Mouse (Mus musculus) midbrain, embryonic 11.5 days (tissue): ENCODE measurements around the gene Fbxo47. TPM values are rescaled to one million over a fixed set of nuclear protein-coding genes. Genes with fewer than 3 reads are reported as not detected.
A peak's percentile ranks its signal among the peaks of the same experiment; 100 is the strongest.

Experiments used
- ATAC-seq: fragments of 200-750 bp; cut with Nextera tagmentation; 2 replicates; pipeline ENCODE4 v1.8.0; 2017; ENCODE audit warnings: moderate TSS enrichment, moderate library complexity; ENCODE audit not compliant: low FRiP score
- DNase-seq: peaks from one replicate; pipeline ENCODE4 v3.0.0; 2015; ENCODE audit warnings: low spot score; ENCODE audit errors: missing footprints
- H3K27ac ChIP-seq: fragments of 300-500 bp; sonication (generic); 2 replicates; pipeline ENCODE4 v1.5.1; 2014; ENCODE audit warnings: low read depth, low read length
- H3K27me3 ChIP-seq: fragments of 300-500 bp; sonication (generic); 2 replicates; pipeline ENCODE4 v1.6.1; 2014; ENCODE audit warnings: mild to moderate bottlenecking, low read length, moderate library complexity, mixed read lengths; ENCODE audit not compliant: control insufficient read depth, insufficient read depth
- H3K36me3 ChIP-seq: fragments of 300-500 bp; sonication (generic); 2 replicates; pipeline ENCODE4 v1.6.1; 2014; ENCODE audit warnings: mild to moderate bottlenecking, low read length, moderate library complexity, mixed read lengths; ENCODE audit not compliant: control insufficient read depth, insufficient read depth
- H3K4me1 ChIP-seq: fragments of 300-500 bp; sonication (generic); 2 replicates; pipeline ENCODE4 v1.6.1; 2014; ENCODE audit warnings: low read length; ENCODE audit not compliant: control insufficient read depth, insufficient read depth
- H3K4me2 ChIP-seq: fragments of 300-500 bp; sonication (generic); 2 replicates; pipeline ENCODE4 v1.6.1; 2014; ENCODE audit warnings: mild to moderate bottlenecking, moderate library complexity
- H3K4me3 ChIP-seq: fragments of 300-500 bp; sonication (generic); 2 replicates; pipeline ENCODE4 v1.5.1; 2014; ENCODE audit warnings: low read depth, low read length
- H3K9ac ChIP-seq: fragments of 300-500 bp; sonication (generic); 2 replicates; pipeline ENCODE4 v1.6.1; 2014; ENCODE audit warnings: low read length
- H3K9me3 ChIP-seq: fragments of 300-500 bp; sonication (generic); 2 replicates; pipeline ENCODE4 v1.6.1; 2016; ENCODE audit warnings: low read length; ENCODE audit not compliant: control insufficient read depth
- WGBS: fragments of 180-500 bp; shearing (Covaris S2); extraction: QIAGEN DNeasy Blood & Tissue Kit; methylation state at CpG from one replicate; pipeline ENCODE4 v1.1.7; 2014; 5-methylcytosine and 5-hydroxymethylcytosine counted together
- polyA plus RNA-seq: library from polyadenylated mRNA; unstranded; fragments of >200 nt; fragmentation: Nextera tagmentation; extraction: Ambion mirVana; gene quantifications from 2 replicates; pipeline ENCODE4 v1.2.1, GENCODE M21; 2014

The Fbxo47 gene
- polyA plus RNA-seq, 1 experiment from 2014 or later: 0.96 TPM

DNA sequence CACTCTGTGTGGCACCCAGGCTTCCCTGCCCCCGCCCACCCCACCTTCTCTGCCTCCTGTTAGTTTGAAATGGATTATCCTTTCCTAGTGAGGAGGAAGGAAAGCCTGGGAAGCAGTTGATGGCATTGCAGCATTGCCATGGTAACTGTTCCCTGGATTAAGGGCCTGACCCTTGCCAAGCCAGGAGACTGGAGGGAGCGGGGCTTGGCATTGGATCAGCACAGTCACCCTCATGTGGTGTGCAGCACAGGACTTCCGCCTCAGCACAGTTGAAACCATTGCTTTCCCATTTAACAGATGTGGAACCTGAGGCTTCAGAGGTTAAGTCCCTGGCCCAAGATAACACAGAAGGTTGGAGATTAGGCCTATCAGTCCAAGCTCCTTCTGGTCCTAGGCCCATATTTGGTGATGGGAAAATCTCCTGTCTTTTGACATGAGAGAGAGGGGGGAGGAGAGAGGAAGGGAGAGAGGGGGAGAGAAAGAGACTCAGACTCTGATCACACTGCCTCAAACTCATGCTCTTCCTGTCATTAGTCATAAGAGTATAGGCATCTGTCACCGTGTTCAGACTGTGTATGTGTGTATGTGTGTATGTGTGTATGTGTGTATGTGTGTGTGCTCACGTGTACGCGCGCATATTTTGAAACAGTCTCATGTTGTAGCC is 62.4 kb downstream of the Fbxo47 start:
- Histone ChIP-seq H3K27me3 (no peaks in the 10 kb centered on the region), H3K27ac (no peak overlapping the region), H3K9ac (no peak overlapping the region), H3K4me2 (no peak overlapping the region), H3K9me3 (no peaks in the 10 kb centered on the region), H3K4me3 (no peak overlapping the region), H3K36me3 (0 out of 2 replicates have a peak, but pooled peaks cover 3% of the 10 kb centered on the region), H3K4me1 (peaks cover 28% of the 10 kb centered on the region)
- ATAC-seq (no peak), DNase-seq (no peak)
- WGBS: 86% methylated on average over 8 of the region's 8 CpGs

DNA sequence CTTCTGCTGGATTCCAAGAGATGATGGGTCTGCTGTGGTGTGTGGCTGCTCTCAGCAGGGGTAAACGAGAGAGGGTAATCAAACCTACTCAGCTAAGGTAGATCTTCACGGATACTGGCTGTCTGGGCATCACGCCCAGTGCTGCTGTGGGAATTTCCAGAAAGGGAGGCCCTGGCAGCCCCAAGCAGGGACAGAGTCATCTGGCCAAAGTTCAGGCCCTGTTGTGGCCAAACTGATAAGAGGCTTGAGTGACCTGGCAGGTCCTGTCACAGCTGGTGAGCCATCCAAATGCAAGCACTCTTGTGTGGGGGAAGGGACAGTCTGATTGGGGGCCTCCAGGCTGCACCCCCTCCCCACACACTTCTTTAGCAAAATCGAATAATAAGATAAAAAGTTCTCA is 63.1 kb downstream of the Fbxo47 start:
- Histone ChIP-seq H3K9me3 (no peaks in the 10 kb centered on the region), H3K27ac (no peak overlapping the region), H3K4me2 (no peak overlapping the region), H3K9ac (no peak overlapping the region), H3K36me3 (0 out of 2 replicates have a peak, but pooled peaks cover 3% of the 10 kb centered on the region), H3K4me1 (peaks cover 32% of the 10 kb centered on the region), H3K4me3 (no peak overlapping the region), H3K27me3 (no peaks in the 10 kb centered on the region)
- WGBS: 65% methylated on average over 4 of the region's 4 CpGs
- no peak for DNase-seq
- no peak for ATAC-seq

- Histone ChIP-seq H3K4me2 (no peak overlapping the region), H3K27ac (no peak overlapping the region), H3K4me3 (no peak overlapping the region), H3K4me1 (peaks cover 40% of the 10 kb centered on the region), H3K36me3 (no peaks in the 10 kb centered on the region), H3K9me3 (no peaks in the 10 kb centered on the region), H3K9ac (no peak overlapping the region), H3K27me3 (no peaks in the 10 kb centered on the region)
- WGBS: 77% methylated on average over 5 of the region's 5 CpGs
- ATAC-seq (no peak), DNase-seq (no peak)
Observed at GRCm38 (mm10) chr11:97819923-97820322, 64.0 kb downstream of the Fbxo47 start.

DNA sequence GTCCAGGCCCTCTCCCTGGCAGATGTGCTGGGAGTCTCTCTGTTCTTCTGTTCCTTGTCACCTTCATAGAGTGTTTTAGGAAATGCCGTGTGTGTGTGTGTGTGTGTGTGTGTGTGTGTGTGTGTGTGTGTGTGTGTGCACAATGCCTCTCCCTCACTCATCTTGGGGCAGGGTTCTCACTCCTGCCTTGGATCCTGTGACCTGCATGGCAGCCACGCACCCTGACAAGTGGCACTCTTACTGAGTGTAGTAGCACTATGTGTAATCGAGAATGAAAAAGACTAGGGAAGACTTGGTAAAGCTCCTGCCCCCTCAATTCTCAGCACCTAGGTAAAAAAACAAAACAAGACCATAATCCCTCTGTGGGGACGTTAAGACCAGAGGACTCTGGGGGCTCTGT is 64.9 kb downstream of the Fbxo47 start:
- 42% methylated on average over 4 of the region's 4 CpGs for WGBS
- H3K27ac ChIP-seq: peak overlapping the region; percentile 80; the same call in 1 of the 2 replicates
- no peaks in the 10 kb centered on the region for H3K36me3 ChIP-seq
- H3K4me2 ChIP-seq: no peak overlapping the region
- no peaks in the 10 kb centered on the region for H3K9me3 ChIP-seq
- DNase-seq: peak; percentile 75
- H3K27me3 ChIP-seq: no peaks in the 10 kb centered on the region
- no peak for ATAC-seq
- H3K4me3 ChIP-seq: no peak overlapping the region
- H3K9ac ChIP-seq: peak overlapping the region; percentile 58
- H3K4me1 ChIP-seq: peaks cover 41% of the 10 kb centered on the region

DNA sequence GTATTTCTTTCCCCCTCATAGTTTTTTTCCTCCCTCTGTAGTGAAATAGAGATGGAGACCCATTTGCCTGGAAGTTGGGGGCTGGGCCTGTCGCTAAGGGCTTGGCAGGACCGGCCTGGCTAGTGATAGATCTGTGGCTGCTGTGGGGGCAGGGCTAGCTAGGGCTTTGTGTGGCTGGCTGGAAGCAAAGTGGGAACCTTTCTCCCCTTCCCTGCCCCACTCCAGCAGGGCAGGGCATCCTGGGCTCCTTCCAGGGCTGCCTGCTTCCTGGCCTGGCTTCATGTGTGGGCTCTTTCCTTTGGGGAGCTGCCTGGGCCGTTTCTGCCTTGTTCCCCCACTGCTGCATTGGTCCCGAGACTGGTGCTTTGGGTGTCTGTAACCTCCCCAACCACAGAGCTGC is 65.4 kb downstream of the Fbxo47 start:
- peak overlapping the region; percentile 8; the same call in 1 of the 2 replicates for H3K4me2 ChIP-seq
- peak; percentile 93 for DNase-seq
- H3K9ac ChIP-seq: peak overlapping the region; percentile 58
- H3K36me3 ChIP-seq: no peaks in the 10 kb centered on the region
- H3K4me3 ChIP-seq: no peak overlapping the region
- ATAC-seq: peak; percentile 82
- 6% methylated on average over 4 of the region's 4 CpGs for WGBS
- H3K27ac ChIP-seq: peak overlapping the region; percentile 80
- no peaks in the 10 kb centered on the region for H3K27me3 ChIP-seq
- H3K4me1 ChIP-seq: peaks cover 46% of the 10 kb centered on the region
- H3K9me3 ChIP-seq: no peaks in the 10 kb centered on the region

DNA sequence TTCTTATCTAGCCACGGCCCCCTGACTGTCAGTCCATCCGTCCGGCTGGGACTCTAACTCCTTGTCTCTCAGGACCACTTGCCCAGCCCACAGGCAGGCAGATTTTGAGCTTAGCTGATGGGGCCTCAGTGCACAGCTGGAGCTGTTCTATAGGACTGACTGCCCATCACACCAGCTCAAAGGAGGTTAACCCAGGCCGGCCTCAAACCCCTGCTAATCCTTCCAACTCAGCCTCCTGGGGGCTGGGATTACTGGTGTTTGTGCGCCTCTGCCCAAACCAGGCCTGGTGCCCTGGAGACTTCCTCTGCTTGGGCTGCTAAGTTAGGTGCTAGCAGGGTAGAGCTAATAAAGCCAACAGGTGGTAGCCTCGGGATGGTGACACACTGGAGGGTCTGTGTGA is 66.0 kb downstream of the Fbxo47 start:
- Histone ChIP-seq H3K36me3 (no peaks in the 10 kb centered on the region), H3K4me2 (no peak overlapping the region), H3K27ac (peak overlapping the region; percentile 80), H3K4me1 (peaks cover 52% of the 10 kb centered on the region), H3K4me3 (no peak overlapping the region), H3K9ac (peak overlapping the region; percentile 58; the same call in 1 of the 2 replicates), H3K27me3 (no peaks in the 10 kb centered on the region), H3K9me3 (no peaks in the 10 kb centered on the region)
- whole genome bisulfite sequencing: 9% methylated on average over 6 of the region's 6 CpGs
- ATAC-seq: peak; percentile 56
- peak; percentile 92 for DNase-seq

DNA sequence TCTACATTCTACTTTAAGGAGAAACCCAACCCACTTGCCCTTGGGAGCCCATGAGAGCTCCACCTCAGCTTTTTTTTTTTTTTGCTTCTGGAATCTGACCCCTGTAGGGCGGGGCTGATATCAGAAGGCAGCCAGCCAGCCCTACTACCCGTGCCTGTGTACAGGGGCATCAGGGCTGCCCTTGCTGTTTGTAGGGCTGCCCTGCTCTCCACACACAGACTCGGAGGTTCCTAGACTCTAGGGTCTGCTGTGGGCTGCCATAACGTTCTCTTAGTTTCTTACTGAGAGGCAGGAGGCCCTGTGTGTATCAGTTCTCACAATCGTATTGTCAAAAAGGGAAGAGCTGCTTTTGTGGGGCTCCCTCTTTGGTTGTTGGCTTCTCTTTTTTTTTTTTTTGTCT is 66.6 kb downstream of the Fbxo47 start:
- DNase-seq: peak; percentile 81
- no peak overlapping the region for H3K4me2 ChIP-seq
- no peaks in the 10 kb centered on the region for H3K36me3 ChIP-seq
- 32% methylated on average over 5 of the region's 5 CpGs for WGBS
- no peaks in the 10 kb centered on the region for H3K27me3 ChIP-seq
- ATAC-seq: no peak
- peak overlapping the region; percentile 80; the same call in 1 of the 2 replicates for H3K27ac ChIP-seq
- H3K4me1 ChIP-seq: peaks cover 58% of the 10 kb centered on the region
- H3K9ac ChIP-seq: no peak overlapping the region
- no peak overlapping the region for H3K4me3 ChIP-seq
- H3K9me3 ChIP-seq: no peaks in the 10 kb centered on the region

GRCm38 (mm10) chr11:97816916-97817315 is 67.0 kb downstream of the Fbxo47 start:
- DNase-seq (peak; percentile 79), ATAC-seq (no peak)
- no peak overlapping the region for H3K4me2 ChIP-seq
- WGBS: 59% methylated on average over 9 of the region's 9 CpGs
- H3K9ac ChIP-seq: no peak overlapping the region
- H3K4me1 ChIP-seq: peaks cover 63% of the 10 kb centered on the region
- no peaks in the 10 kb centered on the region for H3K9me3 ChIP-seq
- H3K4me3 ChIP-seq: no peak overlapping the region
- no peaks in the 10 kb centered on the region for H3K36me3 ChIP-seq
- H3K27me3 ChIP-seq: no peaks in the 10 kb centered on the region
- H3K27ac ChIP-seq: no peak overlapping the region

DNA sequence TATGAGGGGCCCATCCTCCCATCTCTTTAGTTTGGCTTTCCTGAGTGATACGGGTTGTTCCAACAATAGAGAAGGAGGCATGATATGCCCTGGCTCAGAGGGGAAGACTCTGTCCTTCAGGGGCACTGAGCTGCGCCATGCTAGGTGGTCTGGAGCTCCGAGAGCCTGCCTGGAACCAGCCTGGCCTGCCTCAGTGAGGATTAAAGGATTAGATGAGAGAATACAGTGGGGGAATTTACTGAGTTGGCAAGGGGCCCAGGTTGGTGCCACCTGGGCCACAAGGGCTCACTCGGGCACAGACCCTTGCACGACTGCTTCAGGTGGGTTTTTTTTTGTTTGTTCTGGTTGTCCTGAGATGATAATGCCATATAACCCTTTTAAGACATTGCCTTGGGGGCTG is 67.8 kb downstream of the Fbxo47 start:
- H3K36me3 ChIP-seq: no peaks in the 10 kb centered on the region
- DNase-seq (peak; percentile 89), ATAC-seq (no peak)
- H3K4me1 ChIP-seq: peaks cover 67% of the 10 kb centered on the region
- 48% methylated on average over 5 of the region's 5 CpGs for WGBS
- no peaks in the 10 kb centered on the region for H3K9me3 ChIP-seq
- 0 out of 2 replicates have a peak overlapping the region, but pooled peaks have one; percentile 2 for H3K27ac ChIP-seq
- no peak overlapping the region for H3K4me3 ChIP-seq
- H3K9ac ChIP-seq: no peak overlapping the region
- H3K27me3 ChIP-seq: no peaks in the 10 kb centered on the region
- no peak overlapping the region for H3K4me2 ChIP-seq
